Mouse (Mus musculus) B cell, adult 2 months (primary cell): ENCODE measurements around the gene Raly.

Experiments
- DNase-seq, 2 experiments: peaks; one replicate each; pipeline ENCODE4 v3.0.0; 2022

Gene Raly

DNA sequence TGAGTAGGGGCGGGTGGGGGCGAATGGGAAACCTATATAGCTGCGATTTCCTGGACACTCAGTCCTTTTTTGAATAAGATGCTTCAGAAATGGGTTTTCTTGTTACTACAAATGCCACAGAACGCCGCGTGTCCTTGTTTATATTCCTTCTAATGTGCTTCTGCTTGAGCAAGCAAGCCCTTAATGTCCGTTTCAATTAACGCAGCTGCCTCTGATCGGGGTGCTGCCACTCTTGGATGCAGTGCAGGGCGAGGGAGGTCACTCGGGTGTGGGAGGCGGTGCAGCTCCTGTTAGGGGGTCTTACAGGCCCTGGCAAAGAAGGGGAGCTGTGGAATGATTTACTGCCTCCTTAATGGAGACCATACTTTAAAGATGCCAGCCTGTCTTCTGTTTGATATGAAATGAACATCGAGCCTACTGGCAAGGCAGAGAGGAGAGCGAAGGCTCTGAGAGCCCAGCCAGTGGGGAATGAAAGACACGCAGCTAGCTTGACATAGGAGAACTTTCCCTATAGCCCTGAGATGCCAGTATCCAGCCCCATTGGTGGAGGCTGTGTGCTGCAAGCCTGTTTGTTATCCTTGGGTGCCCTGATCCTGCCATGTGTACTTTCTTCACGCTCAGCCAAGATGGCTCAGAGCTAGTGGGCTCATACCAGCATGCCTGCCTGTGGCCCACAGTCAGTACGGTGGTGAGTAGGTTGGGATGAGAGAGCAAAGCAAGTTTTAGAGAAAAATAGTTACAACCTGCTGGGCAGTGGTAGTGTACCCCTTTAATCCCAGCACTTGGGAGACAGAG is 7.8 kb upstream of the Raly start:
- no peak for DNase-seq

GRCm38 (mm10) chr2:154785284-154785683 is 5.6 kb upstream of the Raly start:
- DNase-seq = no peak

DNA sequence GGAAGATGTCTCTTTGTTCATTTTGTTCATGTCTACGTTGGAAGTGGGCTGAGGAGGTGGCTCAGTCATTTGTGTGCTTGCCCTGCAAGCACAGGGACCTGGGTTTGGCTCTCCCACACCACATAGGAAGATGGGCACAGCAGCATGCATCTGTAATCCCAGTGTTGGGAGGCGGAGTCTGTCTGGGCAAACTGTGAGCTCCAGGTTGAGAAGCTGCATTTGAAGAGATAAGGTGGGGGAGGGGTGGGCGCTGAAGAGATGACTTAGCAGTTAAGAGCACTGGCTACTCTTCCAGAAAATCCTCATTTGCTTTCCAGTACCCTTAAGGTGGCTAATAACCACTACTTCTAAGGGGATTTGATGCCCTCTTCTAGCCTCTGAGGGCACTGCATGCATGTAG is 4.7 kb upstream of the Raly start:
- DNase-seq = no peak

DNA sequence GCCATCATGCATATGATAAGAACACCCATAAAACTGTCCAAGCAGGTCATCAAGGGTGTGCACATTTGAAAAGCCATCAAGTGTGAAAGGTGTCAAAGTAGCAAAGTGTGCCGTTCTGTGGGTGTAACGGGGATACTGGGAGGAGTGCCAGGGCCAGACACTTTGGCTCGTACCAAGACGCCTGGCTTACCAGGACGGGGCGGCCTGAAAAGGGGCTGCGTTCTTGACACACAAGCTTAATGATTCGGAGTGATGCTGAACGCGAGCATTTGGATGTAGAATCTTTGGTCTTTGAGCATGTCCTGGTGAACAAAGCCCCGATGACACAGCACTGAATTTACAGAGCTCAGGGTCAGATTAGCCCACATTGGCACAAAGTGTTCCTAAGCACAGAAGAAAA is 4.1 kb upstream of the Raly start:
- no peak for DNase-seq

GRCm38 (mm10) chr2:154789381-154789780 is 1.5 kb upstream of the Raly start:
- DNase-seq = no peak

DNA sequence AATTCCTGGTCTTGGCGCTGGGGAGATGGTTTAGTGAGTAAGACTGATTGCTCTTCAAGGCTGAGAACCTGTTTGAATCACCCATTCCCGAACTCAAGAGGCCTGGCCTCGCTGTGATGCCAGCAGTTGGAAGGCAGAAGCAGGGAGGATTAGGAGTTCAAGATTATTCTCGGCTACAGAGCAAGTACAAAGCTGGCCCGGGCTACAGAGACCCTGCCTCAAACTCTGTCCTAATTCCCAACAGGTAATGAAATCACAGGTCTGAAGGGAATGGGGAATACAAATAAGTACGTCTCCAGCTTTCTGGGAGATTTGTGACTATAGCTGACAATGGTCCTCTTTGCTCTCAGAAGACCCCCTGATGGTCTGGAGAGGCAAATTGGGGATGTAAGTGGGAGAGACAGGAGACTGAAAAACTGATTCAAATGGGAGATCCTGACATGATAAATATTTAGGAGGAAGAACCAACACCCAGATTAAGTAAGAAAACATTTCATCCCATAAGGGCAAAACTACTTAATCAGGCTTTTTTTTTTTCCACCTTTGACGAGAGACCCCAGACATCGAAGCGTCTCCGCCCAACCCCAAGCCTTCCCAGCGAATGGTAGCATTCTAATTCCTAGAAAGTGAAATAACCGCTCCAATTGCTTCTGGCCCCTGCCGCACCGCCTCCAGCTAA is 780 bp upstream of the Raly start:
- DNase-seq = no peak

DNA sequence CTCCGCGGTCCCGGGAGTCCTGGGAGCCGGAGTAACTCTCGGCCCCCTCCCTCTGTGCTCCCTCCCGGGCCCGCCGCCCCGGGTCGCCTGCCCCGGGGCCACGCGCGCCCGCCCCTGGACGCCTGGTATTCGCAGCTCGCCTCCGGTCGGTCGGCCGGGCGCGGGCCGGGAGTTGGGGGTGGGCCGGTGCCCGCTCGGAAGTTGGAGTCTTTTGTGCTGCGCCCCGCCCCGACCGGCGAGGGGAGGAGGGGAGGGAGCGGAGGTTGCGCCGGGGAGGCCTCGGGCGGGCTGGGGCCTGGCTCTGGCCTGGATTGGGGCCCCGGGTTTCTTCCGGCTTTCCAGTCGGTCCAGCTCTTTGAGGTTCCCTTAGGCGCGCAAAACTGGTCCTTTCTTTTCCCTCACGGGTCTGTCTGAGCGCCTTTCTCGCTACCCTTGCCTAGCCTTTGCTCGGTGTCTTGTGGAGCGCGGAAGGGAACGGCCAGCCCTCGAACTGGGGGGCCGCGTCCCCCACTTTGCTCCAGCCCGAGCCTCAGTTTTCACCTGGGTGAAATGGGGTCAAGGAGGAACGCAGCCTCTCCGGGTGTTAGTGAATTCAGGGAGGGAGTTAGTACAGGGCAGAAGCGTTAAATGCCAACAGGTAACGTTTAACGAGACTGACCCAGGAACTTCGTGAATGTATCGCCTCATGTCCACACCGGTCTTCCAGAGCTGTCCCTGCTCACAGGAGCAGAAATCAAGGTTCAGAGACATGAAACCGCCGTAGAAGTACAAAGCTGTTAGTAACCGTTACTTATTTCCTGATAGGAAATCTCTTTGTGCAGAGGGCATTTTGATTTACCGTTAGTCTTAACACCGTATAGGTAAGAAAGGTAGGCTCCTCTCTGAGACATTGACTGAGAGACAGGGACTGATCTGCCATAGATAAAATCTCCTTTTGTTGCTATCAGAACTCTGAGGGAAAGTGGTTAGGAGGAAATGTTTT is 1.1 kb downstream of the Raly start:
- peak; percentile 69 to 73 for DNase-seq

GRCm38 (mm10) chr2:154803372-154803771 is 12.5 kb downstream of the Raly start:
- DNase-seq = no peak

DNA sequence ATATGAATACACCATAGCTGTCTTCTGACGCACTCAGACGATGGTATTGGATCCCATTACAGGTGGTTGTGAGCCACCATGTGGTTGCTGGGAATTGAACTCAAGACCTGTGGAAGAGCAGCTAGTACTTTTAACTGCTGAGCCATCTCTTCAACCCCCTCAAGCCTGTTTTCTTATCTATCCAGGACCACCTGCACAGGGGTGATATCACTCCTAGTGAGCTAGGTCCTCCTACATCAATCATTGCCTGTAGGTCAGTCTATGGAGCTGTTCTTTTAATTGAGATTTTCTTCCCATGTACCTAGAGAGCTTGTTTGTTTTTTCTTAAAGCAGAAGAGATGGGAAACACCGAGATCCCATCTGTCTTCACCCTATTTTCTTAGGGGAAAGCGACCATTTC is 12.9 kb downstream of the Raly start:
- DNase-seq = no peak

- no peak for DNase-seq
These were observed 16.8 kb downstream of the Raly start for GRCm38 (mm10) chr2:154807689-154808088.

DNA sequence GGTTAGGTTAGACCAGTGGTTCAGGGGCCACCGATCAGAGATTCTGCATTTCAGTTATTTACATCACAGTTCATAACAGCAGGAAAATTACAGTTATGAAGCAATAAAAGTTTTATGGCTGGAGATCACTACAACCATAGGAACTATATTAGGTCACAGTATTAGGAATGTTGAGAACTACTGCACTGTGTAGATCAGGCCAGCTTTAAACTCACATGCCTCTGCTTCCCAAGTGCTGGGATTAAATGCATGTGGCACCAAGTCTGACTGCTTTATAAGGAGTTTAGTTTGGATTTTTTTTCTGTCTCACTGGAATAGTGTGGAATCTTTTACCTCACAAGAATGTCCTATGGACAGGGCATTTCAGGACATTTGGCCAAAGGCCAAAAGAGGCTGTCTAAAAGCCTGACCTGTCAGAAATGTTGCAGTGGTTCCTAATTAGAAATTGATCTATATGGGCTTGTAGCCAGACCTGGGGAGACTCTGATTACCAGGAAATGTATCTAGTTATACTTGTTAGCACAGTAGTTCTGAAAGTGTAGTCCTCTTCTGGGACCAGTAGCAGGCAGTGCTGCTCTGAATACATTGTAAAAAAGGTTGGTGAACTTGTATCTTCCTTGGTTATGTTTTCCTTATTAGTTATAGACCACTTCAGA is 18.3 kb downstream of the Raly start:
- DNase-seq = no peak

DNA sequence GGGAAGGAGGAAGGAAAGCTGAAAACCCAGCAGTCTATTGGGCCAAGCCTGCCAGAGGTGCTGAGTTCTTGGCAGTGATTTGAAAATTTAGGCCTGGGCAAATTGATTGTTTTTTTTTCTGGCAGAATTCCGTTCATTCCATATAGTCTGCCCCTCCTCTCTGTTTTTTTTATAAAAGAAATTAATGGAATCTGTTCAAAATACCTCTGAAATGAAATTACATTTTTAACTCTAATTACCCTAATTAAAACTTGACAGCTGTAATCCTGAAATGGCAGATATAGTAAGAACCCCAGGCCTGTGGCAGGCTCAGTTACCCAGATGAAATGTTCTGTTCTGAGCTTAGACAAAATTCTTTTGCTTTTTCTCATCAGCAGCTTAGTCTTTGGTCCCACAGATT is 19.9 kb downstream of the Raly start:
- DNase-seq = no peak

DNA sequence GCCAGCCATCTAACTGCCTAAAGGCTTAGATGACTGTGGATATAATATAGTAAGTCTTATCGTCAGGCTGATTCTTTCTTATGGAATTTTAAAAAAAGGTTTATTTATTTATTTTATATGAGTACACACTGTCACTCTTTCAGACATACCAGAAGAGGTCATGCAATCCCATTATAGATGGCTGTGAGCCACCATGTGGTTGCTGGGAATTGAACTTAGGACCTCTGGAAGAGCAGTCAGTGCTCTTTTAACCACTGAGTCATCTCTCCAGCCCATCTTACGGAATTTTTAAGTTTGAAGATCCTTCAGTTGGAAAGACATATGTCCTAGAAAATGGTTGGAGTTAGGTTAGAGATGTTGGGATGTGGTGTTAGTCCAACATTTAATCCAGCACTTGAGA is 22.5 kb downstream of the Raly start:
- no peak for DNase-seq

- no peak for DNase-seq
These were observed 26.2 kb downstream of the Raly start for GRCm38 (mm10) chr2:154817089-154817488.

GRCm38 (mm10) chr2:154817788-154818187 is 26.9 kb downstream of the Raly start:
- DNase-seq = peak; percentile 48 to 51

DNA sequence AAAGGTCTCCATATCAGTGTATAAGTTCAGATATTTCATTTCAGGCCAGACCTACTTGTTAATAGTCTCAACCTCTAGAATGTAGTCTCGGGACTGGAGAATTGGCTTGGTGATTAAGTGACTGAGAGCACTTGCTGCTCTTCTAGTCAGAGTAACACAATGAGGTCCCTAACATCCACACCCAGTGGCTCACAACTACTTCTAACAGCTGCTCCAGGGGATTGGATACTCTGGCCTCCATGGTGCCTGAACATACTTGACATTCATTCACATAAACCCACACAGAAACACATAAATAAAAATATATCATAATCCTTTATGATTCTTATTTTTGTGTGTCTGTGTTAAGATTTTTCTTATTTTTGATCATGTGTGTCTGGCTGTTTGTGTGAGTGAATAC is 27.7 kb downstream of the Raly start:
- DNase-seq = no peak

- no peak for DNase-seq
These were observed 29.4 kb downstream of the Raly start for GRCm38 (mm10) chr2:154820346-154820745.

- no peak for DNase-seq
These were observed 35.2 kb downstream of the Raly start for GRCm38 (mm10) chr2:154826054-154826538.

GRCm38 (mm10) chr2:154827521-154827920 is 36.6 kb downstream of the Raly start:
- DNase-seq = no peak

- DNase-seq = no peak
These were observed 41.6 kb downstream of the Raly start for GRCm38 (mm10) chr2:154832471-154832870.

DNA sequence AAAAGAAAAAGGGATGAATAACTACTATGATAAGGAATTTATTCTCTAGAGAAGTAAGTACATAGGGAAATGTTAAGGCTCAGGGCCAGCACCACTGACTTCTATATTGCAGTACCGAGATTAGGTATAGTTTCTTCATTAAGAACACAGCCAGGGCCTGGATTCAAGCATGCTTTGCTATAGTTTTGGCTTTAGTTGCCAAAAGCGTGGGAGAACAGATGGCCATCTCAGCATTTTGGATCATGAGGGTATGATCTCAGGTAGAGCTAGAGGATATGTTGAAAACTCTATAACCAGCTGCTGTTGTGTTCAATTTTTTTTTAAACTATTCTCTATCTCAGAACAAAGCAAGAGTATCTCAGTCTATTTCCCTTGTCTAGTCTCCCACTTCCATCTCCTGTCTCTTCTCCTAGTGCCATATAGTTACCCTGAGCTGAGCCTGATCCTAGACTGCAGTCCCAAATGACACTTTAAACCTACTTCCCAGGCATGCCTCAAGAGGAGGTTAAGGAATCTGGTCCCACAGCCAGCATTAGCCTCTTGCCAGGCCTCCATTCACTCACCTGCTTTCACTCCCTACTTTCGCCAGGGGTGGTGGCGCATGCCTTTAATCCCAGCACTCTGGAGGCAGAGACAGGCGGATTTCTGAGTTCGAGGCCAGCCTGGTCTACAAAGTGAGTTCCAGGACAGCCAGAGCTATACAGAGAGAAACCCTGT is 43.4 kb downstream of the Raly start:
- no peak for DNase-seq

GRCm38 (mm10) chr2:154836537-154836936 is 45.6 kb downstream of the Raly start:
- no peak for DNase-seq
